8 mouse cellular contexts compared by ENCODE assay signal in genomic region chrX:75155576-75156243, GRCm38 (mm10). TPM values are rescaled to one million over a fixed set of nuclear protein-coding genes. Genes with fewer than 3 reads are reported as not detected.
DNase-seq lines count a peak whose midpoint lies in the region; ATAC-seq and TF ChIP-seq lines count a peak whose summit lies in the region.

No protein-coding gene starts in this region.

- no peaks in the 10 kb centered on the region for H3K9me3 ChIP-seq in embryonic facial prominence, embryonic 12.5 days
- no peaks in the 10 kb centered on the region for H3K9me3 ChIP-seq in neural tube, embryonic 15.5 days (replicated peaks)

- no peak overlapping the region for H3K27ac ChIP-seq in embryonic facial prominence, embryonic 12.5 days
- H3K27ac ChIP-seq in neural tube, embryonic 15.5 days (replicated peaks) = no peak overlapping the region

- no peaks in the 10 kb centered on the region for H3K27me3 ChIP-seq in embryonic facial prominence, embryonic 12.5 days
- no peaks in the 10 kb centered on the region for H3K27me3 ChIP-seq in neural tube, embryonic 15.5 days (replicated peaks)

- TF ChIP-seq CTCF in lung, adult 2 months (IDR thresholded peaks at IDR 0.05; ENCODE audit: insufficient read depth, low read length) = no peak

- no peaks in the 10 kb centered on the region for H3K4me1 ChIP-seq in embryonic facial prominence, embryonic 12.5 days
- no peaks in the 10 kb centered on the region for H3K4me1 ChIP-seq in lung, adult 2 months (ENCODE audit: control insufficient read depth, insufficient read depth, low read length)
- no peaks in the 10 kb centered on the region for H3K4me1 ChIP-seq in neural tube, embryonic 15.5 days

- H3K4me2 ChIP-seq in embryonic facial prominence, embryonic 12.5 days (replicated peaks) = peak overlapping the region; percentile 62
- H3K4me2 ChIP-seq in neural tube, embryonic 15.5 days = peak overlapping the region; percentile 68

- peak; percentile 14 for DNase-seq in CD4-positive helper T cell, adult 2 months (ENCODE audit: low read depth, low spot score)
- peak; percentile 15 for DNase-seq in T-cell, adult 2 months (ENCODE audit: low spot score)
- peak; percentile 29 to 50 for DNase-seq in heart, adult 9 months (ENCODE audit: low spot score in 2 of 2)
- peak; percentile 39 for DNase-seq in kidney, adult 18-20 months
- peak; percentile 13 for DNase-seq in lung, adult 2 months

- 15% methylated on average over 36 of the region's 49 CpGs for WGBS in embryonic facial prominence, embryonic 12.5 days
- 31% methylated on average over 38 of the region's 49 CpGs for WGBS in lung, adult 2 months
- WGBS in neural tube, embryonic 15.5 days = 29% methylated on average over 28 of the region's 49 CpGs

- TF ChIP-seq POLR2A in lung, adult 2 months (IDR thresholded peaks at IDR 0.05; ENCODE audit: borderline replicate concordance, extremely low read depth, low read depth, low read length) = no peak

- ATAC-seq in embryonic facial prominence, embryonic 12.5 days (ENCODE audit: insufficient number of reproducible peaks, insufficient read depth, low FRiP score, low TSS enrichment) = peak; percentile 74; the same call in 1 of the 2 replicates
- no peak for ATAC-seq in neural tube, embryonic 15.5 days (ENCODE audit: low FRiP score)
- ATAC-seq in activated CD4-positive, CD25-positive, alpha-beta regulatory T cell, adult 4 months = no peak

- no peaks in the 10 kb centered on the region for H3K36me3 ChIP-seq in embryonic facial prominence, embryonic 12.5 days
- H3K36me3 ChIP-seq in neural tube, embryonic 15.5 days = no peaks in the 10 kb centered on the region

- peak overlapping the region; percentile 39 for H3K4me3 ChIP-seq in embryonic facial prominence, embryonic 12.5 days
- peak overlapping the region; percentile 16 for H3K4me3 ChIP-seq in lung, adult 2 months (replicated peaks; ENCODE audit: extremely low read depth, low read depth, low read length)
- H3K4me3 ChIP-seq in neural tube, embryonic 15.5 days (replicated peaks) = peak overlapping the region; percentile 45

- peak overlapping the region; percentile 50 for H3K9ac ChIP-seq in embryonic facial prominence, embryonic 12.5 days
- H3K9ac ChIP-seq in neural tube, embryonic 15.5 days (replicated peaks) = peak overlapping the region; percentile 32; the same call in 1 of the 2 replicates

RNA-seq across cellular contexts. Expression of gene Smim9, which starts 7.9 kb away (rescaled TPM):
- not detected in 2 replicates for polyA plus RNA-seq in embryonic facial prominence, embryonic 12.5 days (2016; fragmentation: Nextera tagmentation; extraction: Ambion mirVana)
- polyA plus RNA-seq in lung, adult 2 months (2012; rRNA removed) = not detected in 2 replicates
- not detected in 2 replicates for polyA plus RNA-seq in neural tube, embryonic 15.5 days (2015; fragmentation: Nextera tagmentation; extraction: Ambion mirVana)
- not detected for polyA plus RNA-seq in activated CD4-positive, CD25-positive, alpha-beta regulatory T cell, adult 4 months (2017; shearing (Covaris generic))

RNA-seq across cellular contexts. Expression of gene Mpp1, which starts 24.9 kb away (rescaled TPM):
- polyA plus RNA-seq in embryonic facial prominence, embryonic 12.5 days (2016; fragmentation: Nextera tagmentation; extraction: Ambion mirVana) = 39.7 and 40.7 TPM in 2 replicates
- 66.8 and 74.2 TPM in 2 replicates for polyA plus RNA-seq in lung, adult 2 months (2012; rRNA removed)
- 32.6 and 44.6 TPM in 2 replicates for polyA plus RNA-seq in neural tube, embryonic 15.5 days (2015; fragmentation: Nextera tagmentation; extraction: Ambion mirVana)
- 100 to 1,000 TPM; 100 to 101 TPM for polyA plus RNA-seq in activated CD4-positive, CD25-positive, alpha-beta regulatory T cell, adult 4 months (2017; shearing (Covaris generic))
